10 mouse cellular contexts compared by ENCODE assay signal in the genomic region with DNA sequence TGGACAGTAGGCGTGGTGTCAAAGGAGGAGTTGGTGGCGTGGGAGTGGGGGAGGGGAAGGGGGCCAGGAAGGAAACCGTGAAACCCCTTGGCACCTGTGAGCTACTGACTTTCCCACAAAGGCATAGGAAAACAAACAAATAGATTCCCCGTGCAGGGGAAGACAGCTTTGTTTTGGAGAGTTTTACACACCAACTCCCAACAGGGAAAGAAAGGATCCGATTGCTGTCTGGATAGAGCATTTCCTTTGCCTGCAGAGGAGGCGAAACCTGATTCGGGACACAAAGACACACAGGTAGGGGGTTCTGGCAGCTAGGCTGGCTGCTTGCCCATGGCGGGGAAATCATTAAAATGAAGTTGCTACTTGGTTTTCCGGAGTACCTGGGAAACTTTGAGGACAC.
DNase-seq lines count a peak whose midpoint lies in the region; ATAC-seq and TF ChIP-seq lines count a peak whose summit lies in the region.
"Had no signal": no experiment of that assay in that cellular context is flagged by ENCODE, and none has a peak within 500 bp of the region (broad histone marks: within the 10 kb centered on the region; RNA-seq: fewer than 3 reads in every experiment).

No protein-coding gene starts in this region.

- H3K4me3 ChIP-seq in embryonic facial prominence, embryonic 10.5 days = peak overlapping the region; percentile 46
- peak overlapping the region; percentile 13; the same call in 1 of the 2 replicates for H3K4me3 ChIP-seq in intestine, embryonic 14.5 days (ENCODE audit: low read depth, low read length)
- no peak overlapping the region for H3K4me3 ChIP-seq in liver, embryonic 16.5 days (ENCODE audit: low read depth, low read length)

- peak; percentile 10 for DNase-seq in brain, embryonic 14.5 days (ENCODE audit: low read depth)
- peak; percentile 52 for DNase-seq in embryonic facial prominence, embryonic 10.5 days (ENCODE audit: low spot score)
- DNase-seq in intestine, embryonic 14.5 days (ENCODE audit: low spot score) = no peak
- DNase-seq in yolk sac, embryonic 10.5 days (ENCODE audit: low spot score) = no peak
- no peak for DNase-seq in left cerebral cortex, adult 9 months (ENCODE audit: low spot score in 2 of 2)
- DNase-seq in thymus, postnatal 10 days (ENCODE audit: low spot score in 2 of 2) = no peak
- DNase-seq in natural killer cell, adult 2 months (ENCODE audit: low spot score in 2 of 2) = no peak
- DNase-seq: adrenal gland, postnatal 36 days had no signal

- no peaks in the 10 kb centered on the region for H3K27me3 ChIP-seq in embryonic facial prominence, embryonic 10.5 days (replicated peaks; ENCODE audit: low read depth, poor library complexity, severe bottlenecking)
- peaks cover 5% of the 10 kb centered on the region; the same call in 1 of the 2 replicates for H3K27me3 ChIP-seq in intestine, embryonic 14.5 days (replicated peaks; ENCODE audit: control insufficient read depth, insufficient read depth, low read length)
- H3K27me3 ChIP-seq in liver, embryonic 16.5 days (ENCODE audit: control insufficient read depth, insufficient read depth, low read depth, low read length) = no peaks in the 10 kb centered on the region

- peak overlapping the region; percentile 46 for H3K4me2 ChIP-seq in intestine, embryonic 14.5 days (ENCODE audit: low read length)
- H3K4me2 ChIP-seq in liver, embryonic 16.5 days (ENCODE audit: low read depth, low read length) = 0 out of 2 replicates have a peak overlapping the region, but pooled peaks have one; percentile 10

- peak overlapping the region; percentile 67 for H3K27ac ChIP-seq in embryonic facial prominence, embryonic 10.5 days (replicated peaks)
- H3K27ac ChIP-seq in intestine, embryonic 14.5 days (ENCODE audit: low read depth) = no peak overlapping the region
- H3K27ac ChIP-seq in liver, embryonic 16.5 days (ENCODE audit: low read length) = no peak overlapping the region
- H3K27ac ChIP-seq: liver, embryonic 14.5 days had no signal

- H3K9me3 ChIP-seq in embryonic facial prominence, embryonic 10.5 days = no peaks in the 10 kb centered on the region
- no peaks in the 10 kb centered on the region for H3K9me3 ChIP-seq in intestine, embryonic 14.5 days (ENCODE audit: control insufficient read depth, low read length)
- no peaks in the 10 kb centered on the region for H3K9me3 ChIP-seq in liver, embryonic 16.5 days (replicated peaks; ENCODE audit: control insufficient read depth, low read length)

- no peaks in the 10 kb centered on the region for H3K36me3 ChIP-seq in embryonic facial prominence, embryonic 10.5 days (replicated peaks)
- no peaks in the 10 kb centered on the region for H3K36me3 ChIP-seq in intestine, embryonic 14.5 days (ENCODE audit: control insufficient read depth, insufficient read depth, low read length)
- no peaks in the 10 kb centered on the region for H3K36me3 ChIP-seq in liver, embryonic 16.5 days (ENCODE audit: control insufficient read depth, insufficient read depth)

- TF ChIP-seq CTCF in brain, embryonic 14.5 days (IDR thresholded peaks at IDR 0.05; ENCODE audit: borderline replicate concordance, extremely low read depth, insufficient read depth, insufficient read length) = no peak

- H3K4me1 ChIP-seq in embryonic facial prominence, embryonic 10.5 days = peaks cover 19% of the 10 kb centered on the region
- H3K4me1 ChIP-seq in intestine, embryonic 14.5 days (replicated peaks; ENCODE audit: control insufficient read depth, insufficient read depth, low read length) = no peaks in the 10 kb centered on the region; the same call in 1 of the 2 replicates
- no peaks in the 10 kb centered on the region for H3K4me1 ChIP-seq in liver, embryonic 16.5 days (ENCODE audit: control insufficient read depth, low read depth, low read length)

- no peak for TF ChIP-seq POLR2A in brain, embryonic 14.5 days (IDR thresholded peaks at IDR 0.05; ENCODE audit: borderline replicate concordance, extremely low read depth, insufficient read depth, insufficient read length, poor library complexity, severe bottlenecking)

- ATAC-seq in intestine, embryonic 14.5 days (replicated peaks; ENCODE audit: low FRiP score, low TSS enrichment, low read depth) = no peak
- no peak for ATAC-seq in liver, embryonic 16.5 days (ENCODE audit: low read depth)

- H3K9ac ChIP-seq in intestine, embryonic 14.5 days (ENCODE audit: low read length) = no peak overlapping the region
- H3K9ac ChIP-seq in liver, embryonic 16.5 days (ENCODE audit: low read depth, low read length) = no peak overlapping the region
- H3K9ac ChIP-seq: liver, embryonic 14.5 days had no signal

- 9% methylated on average over 9 of the region's 9 CpGs for WGBS in embryonic facial prominence, embryonic 10.5 days
- 11% methylated on average over 9 of the region's 9 CpGs for WGBS in intestine, embryonic 14.5 days
- WGBS in liver, embryonic 16.5 days (ENCODE audit: insufficient replicate concordance) = 10% methylated on average over 9 of the region's 9 CpGs

Comparison
In these comparisons a context has a peak if more than half of its experiments do, and no peak if none do; other contexts are left out.
1. DNase-seq: peak in brain, embryonic 14.5 days (single experiment) and embryonic facial prominence, embryonic 10.5 days (single experiment); none in intestine, embryonic 14.5 days (single experiment), yolk sac, embryonic 10.5 days (single experiment), left cerebral cortex, adult 9 months (0 of 2), thymus, postnatal 10 days (0 of 2) and natural killer cell, adult 2 months (0 of 2).